Mouse (Mus musculus) ES-Bruce4 (cell line): Measurements from ENCODE around the gene Cpt2.

Experiments
- CTCF ChIP-seq: IDR thresholded peaks from one replicate; pipeline ENCODE4 v1.8.1; 2011; ENCODE audit warnings: low read depth, low read length
- EP300 ChIP-seq: IDR thresholded peaks from 2 replicates; pipeline ENCODE4 v1.6.1; 2011; ENCODE audit warnings: low read depth, low read length; ENCODE audit not compliant: insufficient read depth
- POLR2A ChIP-seq: IDR thresholded peaks from one replicate; pipeline ENCODE4 v1.8.1; 2011; ENCODE audit warnings: low read length; ENCODE audit not compliant: insufficient read depth

- TF ChIP-seq POLR2A (peak; percentile 64), CTCF (no peak), EP300 (no peak)
These were observed 44.0 kb downstream of the Cpt2 start, which contains the start of gene Magoh for GRCm38 (mm10) chr4:107879254-107880050.
